Mouse (Mus musculus) ES-Bruce4 (cell line): ENCODE results near the gene Cst13. TPM values are rescaled to one million over a fixed set of nuclear protein-coding genes. Genes with fewer than 3 reads are reported as not detected.

Experiments
- H3K27ac ChIP-seq: 2 replicates; pipeline ENCODE4 v1.5.1; 2012; ENCODE audit warnings: low read length, inconsistent platforms; ENCODE audit not compliant: insufficient read depth
- H3K27me3 ChIP-seq: 2 replicates; pipeline ENCODE4 v1.6.1; 2012; ENCODE audit warnings: mild to moderate bottlenecking, low read length, inconsistent platforms; ENCODE audit not compliant: control insufficient read depth, poor library complexity, insufficient read depth, severe bottlenecking
- H3K36me3 ChIP-seq: 2 replicates; pipeline ENCODE4 v1.6.1; 2012; ENCODE audit warnings: inconsistent platforms, mild to moderate bottlenecking, low read length, moderate library complexity; ENCODE audit not compliant: control insufficient read depth, poor library complexity, insufficient read depth, severe bottlenecking
- H3K4me1 ChIP-seq: one replicate; pipeline ENCODE4 v1.8.1; 2011; ENCODE audit warnings: low read length; ENCODE audit not compliant: control insufficient read depth, insufficient read depth
- H3K4me3 ChIP-seq: 2 replicates; pipeline ENCODE4 v1.5.1; 2011; ENCODE audit warnings: low read depth, mild to moderate bottlenecking, low read length
- H3K9ac ChIP-seq: 2 replicates; pipeline ENCODE4 v1.6.1; 2012; ENCODE audit warnings: low read depth, mild to moderate bottlenecking, inconsistent platforms; ENCODE audit not compliant: poor library complexity, severe bottlenecking
- H3K9me3 ChIP-seq: replicated peaks from 2 replicates; pipeline ENCODE4 v1.6.1; 2012; ENCODE audit warnings: mild to moderate bottlenecking, low read length, inconsistent platforms; ENCODE audit not compliant: control insufficient read depth, poor library complexity, insufficient read depth, severe bottlenecking
- CTCF ChIP-seq: IDR thresholded peaks from one replicate; pipeline ENCODE4 v1.8.1; 2011; ENCODE audit warnings: low read depth, low read length
- EP300 ChIP-seq: IDR thresholded peaks from 2 replicates; pipeline ENCODE4 v1.6.1; 2011; ENCODE audit warnings: low read depth, low read length; ENCODE audit not compliant: insufficient read depth
- POLR2A ChIP-seq: IDR thresholded peaks from one replicate; pipeline ENCODE4 v1.8.1; 2011; ENCODE audit warnings: low read length; ENCODE audit not compliant: insufficient read depth
- polyA plus RNA-seq: library from polyadenylated mRNA; stranded (reverse); fragments of >200 nt; gene quantifications from 2 replicates; pipeline ENCODE4 v1.2.4, GENCODE M21; 2011; ENCODE audit warnings: low read depth; ENCODE audit not compliant: missing spikeins, insufficient read depth, insufficient read length

Cst13 gene
- polyA plus RNA-seq, 1 experiment: not detected

DNA sequence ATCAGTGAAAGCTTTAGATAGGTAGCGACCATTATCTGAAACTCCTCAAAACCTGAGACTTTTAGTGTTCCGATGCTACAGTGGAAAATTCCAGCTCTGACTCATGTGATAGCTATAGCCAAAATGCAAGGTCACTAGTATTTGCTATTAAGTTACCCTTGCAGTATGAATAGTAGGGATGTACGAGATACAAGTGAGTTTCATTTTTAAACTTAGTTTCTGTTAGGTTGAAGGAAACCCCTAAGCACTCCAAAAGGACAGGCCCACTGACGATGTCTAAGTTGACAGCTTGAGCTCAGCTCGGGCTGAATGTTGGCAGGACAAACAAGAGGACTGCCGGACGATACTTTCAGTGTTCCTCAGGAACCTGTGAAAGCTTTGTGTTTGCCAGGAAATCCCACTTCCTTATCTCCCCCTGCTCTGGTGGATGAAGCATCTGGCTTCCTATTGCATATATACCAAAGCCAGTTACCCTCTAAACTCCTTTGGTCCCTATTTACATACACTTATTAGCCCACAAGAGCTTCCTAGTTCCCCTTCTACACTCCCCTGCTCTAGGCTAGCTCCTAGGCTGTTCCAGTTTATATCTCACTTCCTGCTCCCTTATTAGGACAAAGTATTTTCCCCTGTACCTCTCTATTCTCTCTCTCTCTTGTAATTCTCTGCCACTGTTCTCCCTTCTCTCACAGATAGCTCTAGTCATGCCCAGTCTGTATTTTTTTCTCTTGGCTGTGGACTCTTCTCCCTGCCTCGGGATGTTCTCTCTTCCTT is 36.9 kb downstream of the Cst13 start:
- H3K27me3 ChIP-seq: no peaks in the 10 kb centered on the region
- no peak overlapping the region for H3K4me3 ChIP-seq
- no peak overlapping the region for H3K27ac ChIP-seq
- H3K9me3 ChIP-seq: no peaks in the 10 kb centered on the region
- no peak for TF ChIP-seq EP300
- TF ChIP-seq POLR2A: no peak
- no peak for TF ChIP-seq CTCF
- no peaks in the 10 kb centered on the region for H3K36me3 ChIP-seq
- no peak overlapping the region for H3K9ac ChIP-seq
- no peaks in the 10 kb centered on the region for H3K4me1 ChIP-seq

DNA sequence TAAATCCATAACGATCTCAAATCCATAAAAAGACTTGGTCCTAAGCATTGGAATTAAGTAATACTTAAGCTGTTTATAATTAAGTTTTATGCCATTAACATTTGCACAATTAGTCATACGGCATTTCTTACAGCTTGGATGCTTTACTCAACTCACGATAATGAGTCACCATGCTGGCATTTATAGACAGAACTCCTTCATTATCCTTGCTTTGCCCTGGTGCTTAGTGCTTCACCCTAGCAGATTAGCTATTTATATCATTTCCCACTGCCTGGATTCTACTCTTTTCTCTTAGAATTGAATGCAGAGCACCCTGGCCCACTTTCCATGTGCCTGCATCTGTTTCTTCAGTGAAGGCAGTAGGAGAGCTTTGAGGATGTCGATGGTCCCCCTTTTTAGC is 37.6 kb downstream of the Cst13 start:
- Histone ChIP-seq H3K4me3 (no peak overlapping the region), H3K27me3 (no peaks in the 10 kb centered on the region), H3K27ac (no peak overlapping the region), H3K36me3 (no peaks in the 10 kb centered on the region), H3K9ac (no peak overlapping the region), H3K4me1 (no peaks in the 10 kb centered on the region), H3K9me3 (no peaks in the 10 kb centered on the region)
- TF ChIP-seq CTCF: no peak
- no peak for TF ChIP-seq EP300
- TF ChIP-seq POLR2A: no peak

DNA sequence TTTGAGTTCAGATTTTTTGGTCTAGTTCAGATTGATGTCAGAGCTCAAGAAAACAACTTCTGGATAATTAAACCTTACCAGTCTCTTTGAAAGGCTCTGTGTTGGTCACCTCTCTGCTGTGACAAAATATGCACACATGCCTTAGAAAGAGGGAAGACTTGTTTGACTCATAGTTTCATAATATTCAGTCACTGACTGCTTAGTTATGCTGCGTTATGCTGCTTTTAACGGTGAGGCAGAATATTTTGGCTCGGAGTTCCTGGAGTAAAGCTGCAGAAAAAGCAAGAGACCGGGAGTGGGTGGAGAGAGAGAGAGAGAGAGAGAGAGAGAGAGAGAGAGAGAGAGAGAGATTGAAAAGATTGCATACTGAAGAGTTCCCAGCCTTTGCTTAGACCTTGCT is 41.1 kb downstream of the Cst13 start:
- TF ChIP-seq CTCF (no peak), EP300 (no peak), POLR2A (no peak)

DNA sequence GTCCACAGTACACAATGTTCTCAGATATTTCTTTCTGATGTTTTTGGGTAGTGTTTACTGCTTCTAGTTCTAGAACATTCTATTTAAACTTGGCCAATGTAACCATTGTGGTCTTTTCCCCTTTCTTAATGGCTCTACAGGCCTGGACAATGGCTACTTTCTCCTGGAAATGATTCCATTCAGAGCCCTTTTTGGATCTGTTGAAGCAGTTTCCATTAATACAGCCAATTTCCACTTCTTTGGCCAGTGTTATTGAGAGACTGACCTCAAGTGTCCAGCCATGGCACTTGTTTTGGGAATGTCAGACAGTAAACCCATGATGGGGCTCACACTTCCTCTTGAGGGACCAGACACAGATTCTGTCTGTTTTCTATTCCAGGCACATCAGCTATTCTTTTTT is 41.8 kb downstream of the Cst13 start:
- Histone ChIP-seq H3K9ac (no peak overlapping the region), H3K9me3 (no peaks in the 10 kb centered on the region), H3K27me3 (no peaks in the 10 kb centered on the region), H3K4me1 (no peaks in the 10 kb centered on the region), H3K27ac (no peak overlapping the region), H3K4me3 (no peak overlapping the region), H3K36me3 (no peaks in the 10 kb centered on the region)
- TF ChIP-seq POLR2A: no peak

More for the DNA sequence above, 41.1 kb downstream of the Cst13 start:
- Histone ChIP-seq H3K9me3 (no peaks in the 10 kb centered on the region), H3K4me1 (no peaks in the 10 kb centered on the region), H3K36me3 (no peaks in the 10 kb centered on the region), H3K27me3 (no peaks in the 10 kb centered on the region), H3K9ac (no peak overlapping the region), H3K27ac (no peak overlapping the region), H3K4me3 (no peak overlapping the region)

DNA sequence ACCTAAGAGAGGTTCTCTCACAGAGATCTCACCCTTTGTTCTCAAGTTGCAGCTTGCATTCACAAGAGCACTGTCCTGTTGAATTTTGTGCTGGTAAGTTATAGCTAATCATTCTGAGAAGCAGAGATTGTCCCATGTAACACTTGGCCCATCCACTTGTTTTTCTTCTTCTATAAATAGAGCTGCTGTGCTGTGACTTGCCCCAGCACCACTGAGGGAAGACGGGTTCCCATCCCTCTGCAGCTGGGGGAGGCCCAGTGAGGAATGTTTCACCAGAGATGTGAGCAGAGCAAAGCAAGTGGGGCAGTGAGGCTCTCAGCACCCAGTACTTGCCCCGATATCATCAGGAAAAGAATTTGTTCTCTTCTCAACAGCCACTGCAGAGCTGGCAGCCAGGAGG is 45.1 kb downstream of the Cst13 start, which contains the start of gene 9230104L09Rik:
9230104L09Rik (minus strand) TSS at position 73 of the 400 bp plus-strand sequence.
- Histone ChIP-seq H3K27ac (no peak within 1 kb of the TSS), H3K9me3 (no peaks in the 10 kb centered on the region), H3K27me3 (no peaks in the 10 kb centered on the region), H3K36me3 (no peaks in the 10 kb centered on the region), H3K4me1 (no peaks in the 10 kb centered on the region), H3K9ac (no peak within 1 kb of the TSS), H3K4me3 (no peak within 1 kb of the TSS)
- TF ChIP-seq CTCF: no peak
- no peak for TF ChIP-seq EP300
- TF ChIP-seq POLR2A: no peak

DNA sequence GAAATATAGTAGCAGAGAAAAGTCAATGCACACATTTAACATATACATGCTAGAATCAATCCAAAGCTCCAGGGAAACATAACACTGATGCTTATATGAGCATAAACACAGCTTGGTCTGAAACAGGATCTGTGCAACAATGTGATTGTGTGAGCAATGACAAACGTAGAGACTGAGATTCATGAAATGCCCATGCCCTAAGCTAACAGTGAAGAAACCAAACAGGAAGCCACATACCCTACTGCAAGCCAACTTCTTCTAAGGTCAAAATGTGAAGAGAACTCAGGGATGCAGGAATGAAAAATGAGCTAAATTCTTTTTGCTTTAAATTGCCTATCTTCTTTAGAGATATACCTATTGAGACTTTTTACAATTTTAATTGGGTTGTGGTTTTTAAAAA is 49.1 kb downstream of the Cst13 start:
- no peaks in the 10 kb centered on the region for H3K9me3 ChIP-seq
- H3K4me3 ChIP-seq: no peak overlapping the region
- no peak overlapping the region for H3K27ac ChIP-seq
- no peaks in the 10 kb centered on the region for H3K27me3 ChIP-seq
- peaks cover 2% of the 10 kb centered on the region for H3K4me1 ChIP-seq
- no peak overlapping the region for H3K9ac ChIP-seq
- peaks cover 13% of the 10 kb centered on the region; the same call in 1 of the 2 replicates for H3K36me3 ChIP-seq
- TF ChIP-seq POLR2A: no peak
- no peak for TF ChIP-seq CTCF
- TF ChIP-seq EP300: no peak
